Mouse (Mus musculus) MEL (cell line): ENCODE measurements around the gene Bloc1s6.

Source experiments
- CHD1 ChIP-seq: IDR thresholded peaks from 2 replicates; pipeline ENCODE4 v1.6.1; 2012; ENCODE audit warnings: low read depth, mild to moderate bottlenecking, inconsistent platforms, low read length, improper control_type of control experiment
- CTCF ChIP-seq, 3 experiments: IDR thresholded peaks in 2 of 3; conservative IDR thresholded peaks in 1 of 3; 2 replicates each; pipeline ENCODE4 v1.5.1; 2011 to 2012; ENCODE audit warnings: low read length in 3 of 3, low read depth in 2 of 3, mild to moderate bottlenecking in 2 of 3, improper control_type of control experiment in 1 of 3, inconsistent platforms in 1 of 3, mixed read lengths in 1 of 3, moderate library complexity in 1 of 3; ENCODE audit not compliant: control insufficient read depth in 1 of 3, insufficient read depth in 1 of 3, poor library complexity in 1 of 3, severe bottlenecking in 1 of 3
- EP300 ChIP-seq, 2 experiments: IDR thresholded peaks; 2 replicates each; pipeline ENCODE4 v1.6.1; 2011; ENCODE audit warnings: improper control_type of control experiment in 2 of 2, low read length in 2 of 2, low read depth in 1 of 2, mild to moderate bottlenecking in 1 of 2
- TBP ChIP-seq: IDR thresholded peaks from 2 replicates; pipeline ENCODE4 v1.8.0; 2011; ENCODE audit warnings: low read depth, low read length, improper control_type of control experiment
- TCF12 ChIP-seq: IDR thresholded peaks from 2 replicates; pipeline ENCODE4 v1.6.1; 2014; ENCODE audit warnings: low read depth, mild to moderate bottlenecking, inconsistent platforms, low read length, improper control_type of control experiment, moderate library complexity

- TF ChIP-seq TBP (no peak), CHD1 (no peak), TCF12 (no peak), EP300 (IDR thresholded peaks at IDR 0.05; ENCODE audit: low read depth in 1 of 2, low read length in 2 of 2) (no peak), CTCF (IDR thresholded peaks at IDR 0.05 in 2 of 3, conservative IDR thresholded peaks at IDR 0.05 in 1 of 3; ENCODE audit: control insufficient read depth in 1 of 3, insufficient read depth in 1 of 3, low read depth in 2 of 3, low read length in 3 of 3, poor library complexity in 1 of 3, severe bottlenecking in 1 of 3) (no peak)
Measured at GRCm38 (mm10) chr2:122719232-122719631, 19.1 kb upstream of the Bloc1s6 start.
